Mouse (Mus musculus) midbrain, embryonic 10.5 days (tissue): ENCODE data around the gene Atp2a1. TPM values are rescaled to one million over a fixed set of nuclear protein-coding genes. Genes with fewer than 3 reads are reported as not detected.
"Not testable (repeated sequence)": the region's sequence is repeated elsewhere in the genome, so short reads cannot be mapped to it uniquely, and the experiment has no call there.

Experiments used
- DNase-seq: peaks from one replicate; pipeline ENCODE4 v3.0.0-alpha.2; 2017; ENCODE audit warnings: low spot score
- H3K27ac ChIP-seq: fragments of 300-500 bp; sonication (generic); replicated peaks from 2 replicates; pipeline ENCODE4 v1.5.1; 2016; ENCODE audit warnings: mild to moderate bottlenecking
- H3K27me3 ChIP-seq: fragments of 300-500 bp; sonication (generic); 2 replicates; pipeline ENCODE4 v1.6.1; 2016; ENCODE audit warnings: low read depth, mild to moderate bottlenecking; ENCODE audit not compliant: poor library complexity, severe bottlenecking
- H3K36me3 ChIP-seq: fragments of 300-500 bp; sonication (generic); 2 replicates; pipeline ENCODE4 v1.6.1; 2016; ENCODE audit warnings: mild to moderate bottlenecking, moderate library complexity
- H3K4me1 ChIP-seq: fragments of 300-500 bp; sonication (generic); 2 replicates; pipeline ENCODE4 v1.6.1; 2016
- H3K4me3 ChIP-seq: fragments of 300-500 bp; sonication (generic); 2 replicates; pipeline ENCODE4 v1.5.1; 2016; ENCODE audit warnings: mild to moderate bottlenecking, moderate library complexity
- H3K9me3 ChIP-seq: fragments of 300-500 bp; sonication (generic); replicated peaks from 2 replicates; pipeline ENCODE4 v1.6.1; 2016; ENCODE audit warnings: mild to moderate bottlenecking
- WGBS: fragments of 180-500 bp; shearing (Covaris S2); methylation state at CpG from one replicate; pipeline ENCODE4 v1.1.7; 2016; 5-methylcytosine and 5-hydroxymethylcytosine counted together
- polyA plus RNA-seq: library from polyadenylated mRNA; unstranded; fragments of >200 nt; fragmentation: Nextera tagmentation; extraction: Ambion mirVana; gene quantifications from 2 replicates; pipeline ENCODE4 v1.2.1, GENCODE M21; 2016

The Atp2a1 gene
- polyA plus RNA-seq, 1 experiment from 2014 or later: 0.28 TPM

DNA sequence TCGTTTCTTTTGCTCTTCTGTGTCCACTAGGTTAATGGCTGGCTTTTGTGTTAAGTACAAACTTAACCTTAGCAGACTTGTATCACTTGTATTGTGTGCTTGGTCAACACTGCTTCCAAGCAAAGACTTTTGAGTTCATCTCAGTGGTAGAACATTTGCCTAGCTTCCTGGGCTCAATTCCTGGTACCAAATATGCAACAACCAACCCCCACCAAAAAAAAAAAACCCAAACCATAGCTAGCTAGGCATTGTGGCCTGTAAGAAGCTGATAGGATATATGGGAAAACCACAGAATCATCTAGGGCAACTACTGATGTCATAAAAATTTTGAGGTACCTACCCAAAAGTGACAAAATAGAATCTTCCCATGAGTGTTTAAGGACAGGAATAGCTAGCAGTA lies 28.1 kb upstream of the Atp2a1 start:
- Histone ChIP-seq H3K27ac (no peak overlapping the region), H3K4me1 (peaks cover 13% of the 10 kb centered on the region), H3K9me3 (no peaks in the 10 kb centered on the region), H3K36me3 (peaks cover 77% of the 10 kb centered on the region), H3K4me3 (no peak overlapping the region), H3K27me3 (no peaks in the 10 kb centered on the region)
- 93% methylated on average over 1 of the region's 1 CpGs for whole genome bisulfite sequencing
- no peak for DNase-seq

GRCm38 (mm10) chr7:126487617-126488385 lies 24.9 kb upstream of the Atp2a1 start:
- peaks cover 44% of the 10 kb centered on the region for H3K36me3 ChIP-seq
- 20% methylated on average over 25 of the region's 25 CpGs for WGBS
- peak overlapping the region; percentile 79 for H3K4me3 ChIP-seq
- H3K27me3 ChIP-seq, H3K9me3 ChIP-seq, DNase-seq: not testable (repeated sequence)
- H3K4me1 ChIP-seq: peaks cover 17% of the 10 kb centered on the region
- H3K27ac ChIP-seq: peak overlapping the region; percentile 85

- Histone ChIP-seq H3K27me3 (no peaks in the 10 kb centered on the region), H3K9me3 (no peaks in the 10 kb centered on the region), H3K27ac (peak within 1 kb of the TSS; percentile 85), H3K4me1 (peaks cover 24% of the 10 kb centered on the region), H3K4me3 (peak within 1 kb of the TSS; percentile 79), H3K36me3 (peaks cover 37% of the 10 kb centered on the region)
- peak; percentile 99 for DNase-seq
- under 1% methylated on average over 32 of the region's 32 CpGs for WGBS
Observed at GRCm38 (mm10) chr7:126487052-126487483, 24.2 kb upstream of the Atp2a1 start, which contains the start of gene Tufm. Gene Tufm (plus strand): TSS chr7:126487361.

GRCm38 (mm10) chr7:126482392-126482871 lies 19.5 kb upstream of the Atp2a1 start:
- H3K27me3 ChIP-seq: no peaks in the 10 kb centered on the region
- H3K27ac ChIP-seq: peak overlapping the region; percentile 78
- WGBS: under 1% methylated on average over 23 of the region's 23 CpGs
- H3K4me3 ChIP-seq: peak overlapping the region; percentile 47
- H3K4me1 ChIP-seq: peaks cover 16% of the 10 kb centered on the region
- H3K9me3 ChIP-seq: no peaks in the 10 kb centered on the region
- no peaks in the 10 kb centered on the region for H3K36me3 ChIP-seq
- DNase-seq: peak; percentile 86

GRCm38 (mm10) chr7:126481699-126482098 lies 18.8 kb upstream of the Atp2a1 start:
- peak overlapping the region; percentile 47 for H3K4me3 ChIP-seq
- H3K4me1 ChIP-seq: peaks cover 15% of the 10 kb centered on the region
- H3K27me3 ChIP-seq: no peaks in the 10 kb centered on the region
- no peak for DNase-seq
- no peaks in the 10 kb centered on the region for H3K9me3 ChIP-seq
- H3K36me3 ChIP-seq: no peaks in the 10 kb centered on the region
- no peak overlapping the region for H3K27ac ChIP-seq
- 23% methylated on average over 5 of the region's 5 CpGs for WGBS

DNA sequence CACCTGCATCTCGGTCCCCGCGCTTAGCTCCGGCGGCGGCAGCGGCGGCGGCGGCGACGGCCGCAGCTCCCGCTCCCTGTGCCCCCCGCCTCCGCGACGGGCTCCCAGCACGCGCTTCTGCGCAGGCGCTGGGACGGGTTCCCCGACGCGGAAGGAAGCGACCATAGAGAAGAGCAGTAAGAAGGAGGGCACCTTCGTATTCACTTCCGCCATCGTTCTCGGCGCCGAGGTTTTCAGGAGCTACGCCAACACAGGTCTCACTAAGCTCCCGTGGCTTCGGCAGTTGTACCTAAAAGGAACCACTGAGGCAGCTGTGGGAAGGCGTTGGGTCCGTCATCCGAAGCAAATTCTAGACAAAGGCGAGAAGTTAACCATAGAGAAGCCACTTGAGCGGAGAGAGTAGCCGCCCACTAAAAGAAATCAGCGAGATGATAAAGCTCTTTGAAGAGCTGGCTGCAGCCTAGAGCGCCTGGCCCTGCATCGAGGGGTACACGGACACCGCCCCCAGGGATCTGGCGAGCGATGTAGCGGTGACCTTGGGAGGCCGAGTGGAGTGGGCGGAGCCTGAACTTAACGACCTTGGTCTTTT lies 12.2 kb upstream of the Atp2a1 start, which contains the start of gene Sh2b1:
Gene Sh2b1 (minus strand): TSS at position 432 of the 589 bp plus-strand sequence.
- H3K27ac ChIP-seq: peak within 1 kb of the TSS; percentile 96
- H3K36me3 ChIP-seq: peaks cover 29% of the 10 kb centered on the region
- peak within 1 kb of the TSS; percentile 95 for H3K4me3 ChIP-seq
- peak; percentile 92 for DNase-seq
- no peaks in the 10 kb centered on the region for H3K27me3 ChIP-seq
- H3K4me1 ChIP-seq: peaks cover 29% of the 10 kb centered on the region
- WGBS: under 1% methylated on average over 53 of the region's 53 CpGs
- H3K9me3 ChIP-seq: no peaks in the 10 kb centered on the region

DNA sequence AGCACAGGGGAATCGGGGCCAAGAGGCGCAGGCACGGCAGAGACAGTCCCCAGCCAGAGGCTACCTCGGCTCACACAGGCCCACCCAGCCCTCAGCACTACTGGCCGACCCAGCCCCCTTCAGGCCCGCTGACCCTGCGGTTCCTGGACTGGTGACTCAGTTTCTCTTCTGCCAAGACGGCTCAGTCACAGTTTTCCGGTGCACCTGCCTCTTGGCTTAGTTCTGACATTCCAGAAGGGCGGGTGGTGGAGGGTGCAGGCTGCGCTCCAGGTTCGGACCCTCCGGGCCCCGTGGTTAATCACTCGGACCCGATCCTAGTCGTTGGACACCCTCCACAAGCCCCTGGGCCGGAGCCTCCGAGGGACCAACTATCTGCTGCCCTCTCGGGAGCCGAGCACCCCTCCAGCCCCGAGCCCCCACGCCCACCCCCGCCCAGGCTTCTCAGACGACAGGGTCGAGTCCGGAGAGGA lies 11.6 kb upstream of the Atp2a1 start:
- Histone ChIP-seq H3K27ac (peak overlapping the region; percentile 96), H3K4me3 (peak overlapping the region; percentile 95), H3K4me1 (peaks cover 29% of the 10 kb centered on the region), H3K27me3 (no peaks in the 10 kb centered on the region), H3K9me3 (no peaks in the 10 kb centered on the region), H3K36me3 (peaks cover 35% of the 10 kb centered on the region)
- 2% methylated on average over 27 of the region's 27 CpGs for WGBS
- no peak for DNase-seq

GRCm38 (mm10) chr7:126473470-126474086 lies 10.7 kb upstream of the Atp2a1 start:
- 94% methylated on average over 9 of the region's 9 CpGs for WGBS
- H3K4me1 ChIP-seq: peaks cover 29% of the 10 kb centered on the region
- DNase-seq: no peak
- H3K4me3 ChIP-seq: peak overlapping the region; percentile 95
- H3K27me3 ChIP-seq: no peaks in the 10 kb centered on the region
- peaks cover 45% of the 10 kb centered on the region for H3K36me3 ChIP-seq
- no peaks in the 10 kb centered on the region for H3K9me3 ChIP-seq
- H3K27ac ChIP-seq: peak overlapping the region; percentile 96; the same call in 1 of the 2 replicates

DNA sequence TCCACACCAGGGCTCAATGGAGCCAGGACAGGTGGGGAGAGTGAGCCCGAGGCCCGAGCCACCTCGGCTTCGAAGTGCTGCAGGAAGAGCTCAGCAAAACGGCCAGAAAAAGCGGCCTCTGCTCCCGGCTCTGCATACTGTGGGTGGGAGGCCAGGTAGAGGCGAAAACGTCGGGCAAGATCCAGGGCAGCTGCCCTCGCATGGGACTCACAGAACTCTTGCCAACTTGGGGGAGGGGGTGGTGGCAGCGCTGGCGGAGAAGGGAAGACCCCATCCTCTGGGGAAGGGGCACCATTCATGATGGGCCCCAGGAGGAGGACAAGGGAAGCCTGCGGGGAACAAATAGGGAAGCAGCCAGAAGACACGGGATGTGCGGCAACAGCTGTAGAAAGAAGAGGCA lies 9.8 kb upstream of the Atp2a1 start:
- Histone ChIP-seq H3K4me1 (peaks cover 29% of the 10 kb centered on the region), H3K9me3 (no peaks in the 10 kb centered on the region), H3K27ac (no peak overlapping the region), H3K4me3 (no peak overlapping the region), H3K27me3 (no peaks in the 10 kb centered on the region), H3K36me3 (peaks cover 53% of the 10 kb centered on the region)
- 92% methylated on average over 16 of the region's 16 CpGs for WGBS
- no peak for DNase-seq

- WGBS: 93% methylated on average over 13 of the region's 13 CpGs
- Histone ChIP-seq H3K27ac (no peak overlapping the region), H3K9me3 (no peaks in the 10 kb centered on the region), H3K27me3 (no peaks in the 10 kb centered on the region), H3K4me1 (peaks cover 29% of the 10 kb centered on the region), H3K36me3 (peaks cover 57% of the 10 kb centered on the region), H3K4me3 (no peak overlapping the region)
- DNase-seq: no peak
Observed at GRCm38 (mm10) chr7:126472306-126472705, 9.4 kb upstream of the Atp2a1 start.

- WGBS: 85% methylated on average over 4 of the region's 4 CpGs
- Histone ChIP-seq H3K4me3 (no peak overlapping the region), H3K27me3 (no peaks in the 10 kb centered on the region), H3K27ac (no peak overlapping the region), H3K36me3 (peaks cover 62% of the 10 kb centered on the region), H3K4me1 (peaks cover 29% of the 10 kb centered on the region), H3K9me3 (no peaks in the 10 kb centered on the region)
- no peak for DNase-seq
Observed at GRCm38 (mm10) chr7:126471853-126472252, 8.9 kb upstream of the Atp2a1 start.

DNA sequence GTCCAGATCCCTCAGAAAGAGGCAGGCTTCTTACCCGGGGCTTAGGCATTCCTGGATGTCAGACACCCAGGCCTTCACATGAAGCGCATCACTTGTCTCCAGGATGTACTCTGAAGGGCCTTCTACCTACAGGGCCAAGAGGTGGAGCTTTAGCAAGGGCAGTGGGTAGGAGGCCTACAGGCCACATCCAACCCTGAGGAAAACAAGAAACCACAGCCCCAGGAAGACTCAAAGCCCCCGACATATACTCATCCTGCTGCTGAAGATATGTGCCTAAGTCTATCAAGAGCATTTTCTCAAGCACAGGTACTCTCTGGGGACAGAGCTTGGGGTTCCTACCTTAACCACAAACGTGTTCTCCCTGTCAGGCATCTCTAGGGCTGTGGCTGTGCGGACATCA lies 8.5 kb upstream of the Atp2a1 start:
- Histone ChIP-seq H3K27me3 (no peaks in the 10 kb centered on the region), H3K4me1 (peaks cover 29% of the 10 kb centered on the region), H3K36me3 (peaks cover 67% of the 10 kb centered on the region), H3K9me3 (no peaks in the 10 kb centered on the region), H3K27ac (no peak overlapping the region), H3K4me3 (no peak overlapping the region)
- 96% methylated on average over 5 of the region's 5 CpGs for WGBS
- DNase-seq: no peak
